Mouse (Mus musculus): ENCODE results near the gene Use1.

DNA sequence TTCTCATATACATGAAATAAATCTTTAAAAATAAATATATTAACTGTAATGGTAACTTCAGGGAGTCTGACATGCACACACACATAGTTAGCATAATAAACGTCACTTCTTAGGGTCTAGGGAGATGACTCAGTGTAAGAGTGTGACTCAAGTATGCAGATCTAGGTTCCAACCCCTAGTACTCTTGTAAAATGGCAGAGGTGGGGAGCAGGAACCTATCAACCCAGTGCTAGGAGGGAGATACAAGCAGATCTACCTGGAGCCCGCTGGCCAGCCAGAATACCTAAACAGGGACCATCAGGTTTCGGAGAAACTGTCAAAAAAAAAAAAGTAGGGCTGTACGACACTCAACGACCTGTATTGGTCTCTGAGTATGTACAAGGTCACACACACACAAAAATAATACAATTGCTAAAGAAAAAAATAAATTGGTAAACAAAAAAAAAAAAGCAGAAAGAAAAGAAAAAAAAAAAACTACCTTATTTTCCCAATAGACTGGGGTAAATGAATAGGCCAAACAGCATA, 4.1 kb downstream of the Use1 start:
- TF ChIP-seq EP300 (IDR thresholded peaks at IDR 0.05; ENCODE audit: low read depth in 1 of 2, low read length in 2 of 2) (no peak), CTCF (IDR thresholded peaks at IDR 0.05 in 2 of 3, conservative IDR thresholded peaks at IDR 0.05 in 1 of 3; ENCODE audit: control insufficient read depth in 1 of 3, insufficient read depth in 1 of 3, low read depth in 2 of 3, low read length in 3 of 3, poor library complexity in 1 of 3, severe bottlenecking in 1 of 3) (no peak), GATA1 (IDR thresholded peaks at IDR 0.05; ENCODE audit: low read depth, low read length) (no peak), MEF2A (IDR thresholded peaks at IDR 0.05; ENCODE audit: extremely low read depth, insufficient replicate concordance, low read depth, low read length, poor library complexity, severe bottlenecking) (no peak), ZC3H11A (IDR thresholded peaks at IDR 0.05; ENCODE audit: low read depth, low read length) (no peak), USF1 (IDR thresholded peaks at IDR 0.05; ENCODE audit: low read depth, low read length) (no peak), POLR2A (IDR thresholded peaks at IDR 0.05; ENCODE audit: control insufficient read depth in 1 of 2, insufficient read depth in 1 of 2, low read depth in 1 of 2, low read length in 2 of 2, poor library complexity in 1 of 2) (no peak; a peak in 1 of 4 replicates), SIN3A (IDR thresholded peaks at IDR 0.05; ENCODE audit: low read length) (peak; percentile 92), SMC3 (IDR thresholded peaks at IDR 0.05; ENCODE audit: low read depth, low read length) (no peak), BHLHE40 (IDR thresholded peaks at IDR 0.05; ENCODE audit: borderline replicate concordance, low read depth, low read length) (no peak)

Data from MEL (cell line).